Mouse (Mus musculus) bone marrow macrophage, adult 2 months (primary cell): ENCODE measurements around the gene Hist1h2bh.

Source experiments
- CTCF ChIP-seq: IDR thresholded peaks from 2 replicates; pipeline ENCODE4 v1.5.1; 2012; ENCODE audit warnings: low read depth, mild to moderate bottlenecking, low read length, moderate library complexity
- POLR2A ChIP-seq: IDR thresholded peaks from 2 replicates; pipeline ENCODE4 v1.6.1; 2012; ENCODE audit warnings: mild to moderate bottlenecking, low read depth, low read length, borderline replicate concordance

GRCm38 (mm10) chr13:23500424-23501200 lies 42.6 kb downstream of the Hist1h2bh start:
- TF ChIP-seq CTCF = no peak
- no peak for TF ChIP-seq POLR2A
